Mouse (Mus musculus) kidney, embryonic 14.5 days (tissue): ENCODE results near the gene Bod1. TPM values are rescaled to one million over a fixed set of nuclear protein-coding genes. Genes with fewer than 3 reads are reported as not detected.

Source experiments
- ATAC-seq: fragments of 200-750 bp; cut with Nextera tagmentation; 2 replicates; pipeline ENCODE4 v1.8.0; 2017; ENCODE audit warnings: moderate number of reproducible peaks, mild to moderate bottlenecking, moderate TSS enrichment, moderate library complexity; ENCODE audit not compliant: low FRiP score, low TSS enrichment
- H3K27ac ChIP-seq: fragments of 300-500 bp; sonication (generic); 2 replicates; pipeline ENCODE4 v1.5.1; 2014; ENCODE audit warnings: low read depth, mild to moderate bottlenecking, low read length, moderate library complexity, mixed read lengths
- H3K27me3 ChIP-seq: fragments of 300-500 bp; sonication (generic); 2 replicates; pipeline ENCODE4 v1.6.1; 2014; ENCODE audit warnings: mild to moderate bottlenecking, low read length; ENCODE audit not compliant: control insufficient read depth, insufficient read depth
- H3K36me3 ChIP-seq: fragments of 300-500 bp; sonication (generic); 2 replicates; pipeline ENCODE4 v1.6.1; 2014; ENCODE audit warnings: low read length, mixed read lengths; ENCODE audit not compliant: control insufficient read depth, insufficient read depth
- H3K4me1 ChIP-seq: fragments of 300-500 bp; sonication (generic); 2 replicates; pipeline ENCODE4 v1.6.1; 2014; ENCODE audit warnings: low read length, mixed read lengths; ENCODE audit not compliant: control insufficient read depth, insufficient read depth
- H3K4me2 ChIP-seq: fragments of 300-500 bp; sonication (generic); replicated peaks from 2 replicates; pipeline ENCODE4 v1.6.1; 2014; ENCODE audit warnings: low read depth, mild to moderate bottlenecking, low read length
- H3K4me3 ChIP-seq: fragments of 300-500 bp; sonication (generic); 2 replicates; pipeline ENCODE4 v1.5.1; 2014; ENCODE audit warnings: mild to moderate bottlenecking, low read length
- H3K9ac ChIP-seq: fragments of 300-500 bp; sonication (generic); 2 replicates; pipeline ENCODE4 v1.6.1; 2014; ENCODE audit warnings: low read depth, mild to moderate bottlenecking, low read length, moderate library complexity
- H3K9me3 ChIP-seq: fragments of 300-500 bp; sonication (generic); 2 replicates; pipeline ENCODE4 v1.6.1; 2016; ENCODE audit warnings: low read length; ENCODE audit not compliant: control insufficient read depth
- WGBS: fragments of 180-500 bp; shearing (Covaris S2); extraction: QIAGEN DNeasy Blood & Tissue Kit; methylation state at CpG from one replicate; pipeline ENCODE4 v1.1.7; 2014; 5-methylcytosine and 5-hydroxymethylcytosine counted together
- polyA plus RNA-seq: library from polyadenylated mRNA; unstranded; fragments of >200 nt; fragmentation: Nextera tagmentation; extraction: Ambion mirVana; gene quantifications from 2 replicates; pipeline ENCODE4 v1.2.1, GENCODE M21; 2014

Gene Bod1
- polyA plus RNA-seq, 1 experiment from 2014 or later = 107 TPM

DNA sequence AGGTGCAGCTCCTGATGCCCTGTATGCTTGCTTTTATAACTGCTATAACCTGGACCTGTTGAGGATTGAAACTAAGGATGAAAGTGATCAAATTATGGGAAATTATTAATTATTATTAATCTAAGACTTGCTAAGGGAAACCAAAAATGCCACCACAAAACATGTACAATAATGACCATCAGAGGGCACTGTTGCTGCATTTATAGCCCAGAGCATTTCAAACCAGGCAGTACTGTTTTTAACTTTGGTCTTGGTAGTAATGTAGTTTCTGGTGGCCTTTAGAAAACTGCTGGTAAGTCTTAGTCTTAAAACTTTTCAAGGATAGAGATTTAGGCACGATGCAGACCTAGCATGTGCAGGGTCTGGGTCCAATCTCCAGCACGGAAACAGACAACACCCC, 3.7 kb upstream of the Bod1 start:
- Histone ChIP-seq H3K9ac (no peak overlapping the region), H3K36me3 (no peaks in the 10 kb centered on the region), H3K4me1 (peaks cover 4% of the 10 kb centered on the region), H3K4me3 (no peak overlapping the region), H3K27me3 (no peaks in the 10 kb centered on the region), H3K27ac (no peak overlapping the region), H3K4me2 (no peak overlapping the region), H3K9me3 (no peaks in the 10 kb centered on the region)
- 54% methylated on average over 2 of the region's 2 CpGs for WGBS
- ATAC-seq = no peak

DNA sequence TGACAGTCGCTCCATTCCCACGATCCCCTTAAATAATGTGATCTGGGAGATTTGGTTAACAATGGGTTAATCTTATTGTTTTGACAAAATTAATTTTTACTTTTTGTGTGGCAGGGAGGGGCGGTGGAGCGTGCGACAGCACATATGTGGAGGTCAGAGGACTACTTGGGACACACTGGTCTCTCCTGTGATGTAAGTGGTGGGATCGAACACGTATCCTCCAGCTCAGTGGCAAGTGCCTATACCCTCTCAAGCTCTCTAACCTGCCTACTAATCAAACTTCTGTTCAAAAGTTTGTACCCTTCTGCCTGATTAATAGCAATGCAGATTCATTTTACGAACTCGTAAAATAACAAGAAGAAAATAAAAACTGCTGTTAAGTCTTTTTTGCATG, 482 bp upstream of the Bod1 start:
- H3K27me3 ChIP-seq = no peaks in the 10 kb centered on the region
- peak overlapping the region; percentile 94 for H3K9ac ChIP-seq
- H3K4me3 ChIP-seq = peak overlapping the region; percentile 91
- 13% methylated on average over 9 of the region's 9 CpGs for WGBS
- ATAC-seq = peak; percentile 76
- H3K36me3 ChIP-seq = peaks cover 21% of the 10 kb centered on the region
- peaks cover 8% of the 10 kb centered on the region for H3K4me1 ChIP-seq
- no peaks in the 10 kb centered on the region for H3K9me3 ChIP-seq
- H3K27ac ChIP-seq = no peak overlapping the region
- peak overlapping the region; percentile 48 for H3K4me2 ChIP-seq

GRCm38 (mm10) chr11:31670468-31670921, 1.2 kb downstream of the Bod1 start:
- no peaks in the 10 kb centered on the region for H3K27me3 ChIP-seq
- no peak for ATAC-seq
- 62% methylated on average over 5 of the region's 5 CpGs for WGBS
- no peak overlapping the region for H3K27ac ChIP-seq
- H3K36me3 ChIP-seq = peaks cover 35% of the 10 kb centered on the region
- peak overlapping the region; percentile 91 for H3K4me3 ChIP-seq
- no peak overlapping the region for H3K9ac ChIP-seq
- peak overlapping the region; percentile 44 for H3K4me2 ChIP-seq
- no peaks in the 10 kb centered on the region for H3K9me3 ChIP-seq
- H3K4me1 ChIP-seq = peaks cover 8% of the 10 kb centered on the region

GRCm38 (mm10) chr11:31669172-31669869, 2.4 kb downstream of the Bod1 start:
- Histone ChIP-seq H3K4me3 (no peak overlapping the region), H3K27ac (no peak overlapping the region), H3K4me1 (peaks cover 8% of the 10 kb centered on the region), H3K36me3 (peaks cover 47% of the 10 kb centered on the region), H3K4me2 (no peak overlapping the region), H3K27me3 (no peaks in the 10 kb centered on the region), H3K9ac (no peak overlapping the region), H3K9me3 (no peaks in the 10 kb centered on the region)
- ATAC-seq = no peak
- WGBS = 95% methylated on average over 9 of the region's 9 CpGs

DNA sequence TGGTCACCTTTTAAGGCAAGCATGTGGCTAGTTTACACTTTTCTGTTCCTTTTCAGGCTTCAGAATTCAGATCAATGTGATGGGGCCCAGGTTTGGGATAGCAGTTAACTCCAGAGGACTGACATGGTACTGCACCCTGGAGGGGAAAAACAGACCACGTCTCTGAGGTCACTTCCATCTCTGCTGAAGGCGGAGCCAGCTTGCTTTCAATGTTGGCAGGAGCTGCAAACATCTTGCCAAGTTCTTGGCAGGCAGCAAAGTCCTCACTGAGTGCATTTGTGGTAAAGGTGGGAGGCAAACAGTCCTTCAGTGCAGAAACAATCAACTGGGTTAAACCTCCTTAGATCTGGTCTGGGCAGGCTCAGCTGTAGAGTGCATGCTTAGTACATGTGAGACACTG, 7.5 kb downstream of the Bod1 start:
- ATAC-seq = no peak

GRCm38 (mm10) chr11:31663501-31663900, 8.2 kb downstream of the Bod1 start:
- peaks cover 52% of the 10 kb centered on the region for H3K36me3 ChIP-seq

More for the DNA sequence above, 7.5 kb downstream of the Bod1 start:
- no peak overlapping the region for H3K9ac ChIP-seq
- H3K27ac ChIP-seq = no peak overlapping the region
- no peaks in the 10 kb centered on the region for H3K27me3 ChIP-seq
- 83% methylated on average over 2 of the region's 2 CpGs for WGBS
- H3K4me2 ChIP-seq = no peak overlapping the region
- H3K4me1 ChIP-seq = no peaks in the 10 kb centered on the region
- H3K4me3 ChIP-seq = no peak overlapping the region
- peaks cover 58% of the 10 kb centered on the region for H3K36me3 ChIP-seq
- H3K9me3 ChIP-seq = no peaks in the 10 kb centered on the region

GRCm38 (mm10) chr11:31662872-31663446, 8.7 kb downstream of the Bod1 start:
- Histone ChIP-seq H3K4me2 (no peak overlapping the region), H3K4me3 (no peak overlapping the region), H3K9ac (no peak overlapping the region), H3K27me3 (no peaks in the 10 kb centered on the region), H3K27ac (no peak overlapping the region), H3K36me3 (peaks cover 47% of the 10 kb centered on the region), H3K9me3 (no peaks in the 10 kb centered on the region), H3K4me1 (no peaks in the 10 kb centered on the region)
- ATAC-seq = no peak
- WGBS = 87% methylated on average over 5 of the region's 5 CpGs

More at GRCm38 (mm10) chr11:31663501-31663900, 8.2 kb downstream of the Bod1 start:
- H3K4me2 ChIP-seq = no peak overlapping the region
- H3K4me3 ChIP-seq = no peak overlapping the region
- no peak for ATAC-seq
- H3K9me3 ChIP-seq = no peaks in the 10 kb centered on the region
- WGBS = 90% methylated on average over 4 of the region's 4 CpGs
- H3K27ac ChIP-seq = no peak overlapping the region
- H3K9ac ChIP-seq = no peak overlapping the region
- H3K4me1 ChIP-seq = no peaks in the 10 kb centered on the region
- no peaks in the 10 kb centered on the region for H3K27me3 ChIP-seq

- no peak overlapping the region for H3K4me3 ChIP-seq
- ATAC-seq = no peak
- H3K27ac ChIP-seq = no peak overlapping the region
- no peak overlapping the region for H3K4me2 ChIP-seq
- H3K36me3 ChIP-seq = peaks cover 39% of the 10 kb centered on the region
- WGBS = 90% methylated on average over 7 of the region's 7 CpGs
- H3K9ac ChIP-seq = no peak overlapping the region
- H3K4me1 ChIP-seq = no peaks in the 10 kb centered on the region
- H3K27me3 ChIP-seq = no peaks in the 10 kb centered on the region
- no peaks in the 10 kb centered on the region for H3K9me3 ChIP-seq
Measured at GRCm38 (mm10) chr11:31662214-31662613, 9.5 kb downstream of the Bod1 start.

DNA sequence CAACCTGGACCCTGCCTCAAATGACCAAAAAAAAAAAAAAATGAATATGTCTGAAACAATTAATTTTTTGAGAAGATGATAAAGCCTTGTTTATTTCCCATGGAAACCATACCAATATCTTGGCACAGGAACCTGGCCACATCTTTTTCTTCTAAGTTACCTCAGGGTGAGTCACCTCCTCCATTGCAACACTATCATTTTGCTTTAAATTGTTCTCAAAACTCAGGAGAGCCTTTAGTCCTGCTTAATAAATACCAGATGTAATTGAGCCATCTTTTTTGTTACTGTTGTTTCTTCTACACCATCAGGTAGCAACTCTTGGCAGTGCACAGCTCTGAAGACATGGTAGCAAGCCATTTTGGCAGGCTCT, 13.9 kb downstream of the Bod1 start:
- Histone ChIP-seq H3K4me1 (no peaks in the 10 kb centered on the region), H3K27me3 (no peaks in the 10 kb centered on the region), H3K9ac (no peak overlapping the region), H3K27ac (no peak overlapping the region), H3K9me3 (no peaks in the 10 kb centered on the region), H3K4me2 (no peak overlapping the region), H3K36me3 (no peaks in the 10 kb centered on the region), H3K4me3 (no peak overlapping the region)
- ATAC-seq = no peak
